Mouse (Mus musculus) kidney, postnatal 0 days (tissue): ENCODE results near the gene Asb13. TPM values are rescaled to one million over a fixed set of nuclear protein-coding genes. Genes with fewer than 3 reads are reported as not detected.

ENCODE experiments used
- ATAC-seq: fragments of 200-750 bp; cut with Nextera tagmentation; replicated peaks from 2 replicates; pipeline ENCODE4 v1.8.0; 2017; ENCODE audit warnings: low read depth, moderate number of reproducible peaks, moderate TSS enrichment, moderate library complexity; ENCODE audit not compliant: low FRiP score
- DNase-seq: peaks from one replicate; pipeline ENCODE4 v3.0.0-alpha.2; 2016; ENCODE audit warnings: low spot score
- H3K27ac ChIP-seq: fragments of 300-500 bp; sonication (generic); 2 replicates; pipeline ENCODE4 v1.5.1; 2014; ENCODE audit warnings: mild to moderate bottlenecking
- H3K27me3 ChIP-seq: fragments of 300-500 bp; sonication (generic); 2 replicates; pipeline ENCODE4 v1.6.1; 2014; ENCODE audit warnings: low read length, mixed read lengths; ENCODE audit not compliant: insufficient read depth
- H3K36me3 ChIP-seq: fragments of 300-500 bp; sonication (generic); 2 replicates; pipeline ENCODE4 v1.6.1; 2014; ENCODE audit warnings: low read length, mixed read lengths; ENCODE audit not compliant: insufficient read depth
- H3K4me1 ChIP-seq: fragments of 300-500 bp; sonication (generic); replicated peaks from 2 replicates; pipeline ENCODE4 v1.6.1; 2014; ENCODE audit warnings: antibody characterized with exemption, low read length, mixed read lengths; ENCODE audit not compliant: insufficient read depth
- H3K4me2 ChIP-seq: fragments of 300-500 bp; sonication (generic); 2 replicates; pipeline ENCODE4 v1.6.1; 2014; ENCODE audit warnings: mild to moderate bottlenecking, low read length, moderate library complexity, mixed read lengths
- H3K4me3 ChIP-seq: fragments of 300-500 bp; sonication (generic); replicated peaks from 2 replicates; pipeline ENCODE4 v1.5.1; 2014; ENCODE audit warnings: low read depth, low read length
- H3K9ac ChIP-seq: fragments of 300-500 bp; sonication (generic); 2 replicates; pipeline ENCODE4 v1.6.1; 2014; ENCODE audit warnings: low read depth, low read length
- H3K9me3 ChIP-seq: fragments of 300-500 bp; sonication (generic); replicated peaks from 2 replicates; pipeline ENCODE4 v1.6.1; 2016; ENCODE audit warnings: low read length, inconsistent platforms, mixed read lengths
- CTCF ChIP-seq: IDR thresholded peaks from 2 replicates; pipeline ENCODE4 v1.5.1; 2016; ENCODE audit warnings: antibody characterized with exemption, low read depth, mild to moderate bottlenecking, moderate library complexity
- WGBS: fragments of 180-500 bp; shearing (Covaris S2); extraction: QIAGEN DNeasy Blood & Tissue Kit; methylation state at CpG from one replicate; pipeline ENCODE4 v1.1.7; 2014; 5-methylcytosine and 5-hydroxymethylcytosine counted together
- polyA plus RNA-seq: library from polyadenylated mRNA; unstranded; fragments of >200 nt; fragmentation: Nextera tagmentation; extraction: Ambion mirVana; gene quantifications from 2 replicates; pipeline ENCODE4 v1.2.1, GENCODE M21; 2015

Gene Asb13
- polyA plus RNA-seq, 1 experiment from 2014 or later, result 9.2 TPM

DNA sequence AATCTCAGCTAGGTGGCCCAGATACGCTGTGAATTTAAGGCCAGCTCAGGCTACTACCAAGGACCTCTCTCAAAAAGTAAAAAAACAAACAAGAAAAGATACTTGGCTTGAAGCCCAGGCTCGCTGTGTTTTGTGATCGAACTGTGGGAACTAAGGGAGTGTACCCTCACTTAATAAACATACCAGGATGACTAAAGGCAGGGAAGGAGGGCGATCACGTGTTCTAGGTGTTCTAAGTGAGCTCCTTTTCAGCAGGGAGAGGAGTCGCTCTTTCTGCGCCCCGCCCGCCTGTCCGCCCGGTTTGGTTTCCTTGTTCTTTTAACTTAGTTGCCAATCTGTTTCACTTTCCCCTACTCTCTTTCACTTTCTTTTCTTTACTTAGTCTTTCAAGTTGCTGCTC lies 3.0 kb downstream of the Asb13 start:
- Histone ChIP-seq H3K27me3 (no peaks in the 10 kb centered on the region), H3K9ac (no peak overlapping the region), H3K4me1 (peaks cover 4% of the 10 kb centered on the region; the same call in 1 of the 2 replicates), H3K36me3 (no peaks in the 10 kb centered on the region), H3K27ac (no peak overlapping the region), H3K4me3 (no peak overlapping the region), H3K4me2 (peak overlapping the region; percentile 28; the same call in 1 of the 2 replicates), H3K9me3 (no peaks in the 10 kb centered on the region)
- WGBS, result 57% methylated on average over 11 of the region's 11 CpGs
- TF ChIP-seq CTCF, result no peak
- ATAC-seq, result no peak
- DNase-seq, result no peak

DNA sequence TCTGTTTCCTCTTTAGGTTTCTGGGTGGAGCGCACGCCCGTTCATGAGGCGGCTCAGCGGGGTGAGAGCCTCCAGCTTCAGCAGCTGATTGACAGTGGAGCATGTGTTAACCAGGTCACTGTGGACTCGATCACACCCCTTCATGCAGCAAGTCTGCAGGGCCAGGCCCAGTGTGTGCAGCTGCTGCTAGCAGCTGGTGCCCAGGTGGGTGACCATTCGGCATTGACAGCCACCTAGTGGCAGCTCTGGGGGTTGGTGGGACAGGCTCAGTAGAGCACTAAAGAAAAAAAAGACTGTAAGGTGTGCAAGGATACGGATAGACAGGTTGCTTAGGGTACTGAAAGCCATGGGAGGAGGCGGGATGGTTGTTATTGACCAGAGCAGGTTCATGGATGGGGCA lies 8.2 kb downstream of the Asb13 start:
- Histone ChIP-seq H3K9me3 (no peaks in the 10 kb centered on the region), H3K4me1 (no peaks in the 10 kb centered on the region), H3K27ac (no peak overlapping the region), H3K27me3 (no peaks in the 10 kb centered on the region), H3K4me2 (no peak overlapping the region), H3K9ac (no peak overlapping the region), H3K36me3 (no peaks in the 10 kb centered on the region), H3K4me3 (no peak overlapping the region)
- ATAC-seq (peak; percentile 74), DNase-seq (no peak)
- 76% methylated on average over 9 of the region's 9 CpGs for WGBS
- TF ChIP-seq CTCF, result peak; percentile 63

DNA sequence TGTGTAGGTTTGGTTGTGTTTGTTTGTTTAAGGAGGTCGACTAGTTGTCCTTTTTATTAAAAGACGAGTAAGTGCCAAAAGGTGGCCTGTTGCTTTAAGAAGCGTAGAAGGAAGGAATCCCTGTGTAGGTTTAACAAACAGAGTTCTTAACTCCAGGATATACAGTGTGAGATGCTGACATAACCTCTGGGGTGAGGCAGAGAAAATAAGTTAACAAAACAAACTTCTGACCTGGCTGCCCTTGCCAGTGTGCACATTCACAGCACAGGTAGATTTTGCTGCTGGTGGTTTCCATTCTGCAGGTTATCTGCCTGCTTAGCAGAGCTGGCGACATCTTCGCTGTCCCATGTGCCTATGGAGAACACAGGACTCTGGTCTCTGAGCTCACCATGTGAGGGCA lies 8.7 kb downstream of the Asb13 start:
- TF ChIP-seq CTCF, result no peak
- no peaks in the 10 kb centered on the region for H3K36me3 ChIP-seq
- DNase-seq (no peak), ATAC-seq (no peak)
- no peak overlapping the region for H3K9ac ChIP-seq
- no peak overlapping the region for H3K4me3 ChIP-seq
- H3K9me3 ChIP-seq, result no peaks in the 10 kb centered on the region
- no peaks in the 10 kb centered on the region for H3K27me3 ChIP-seq
- no peak overlapping the region for H3K27ac ChIP-seq
- no peaks in the 10 kb centered on the region for H3K4me1 ChIP-seq
- no peak overlapping the region for H3K4me2 ChIP-seq
- WGBS, result 74% methylated on average over 5 of the region's 5 CpGs

DNA sequence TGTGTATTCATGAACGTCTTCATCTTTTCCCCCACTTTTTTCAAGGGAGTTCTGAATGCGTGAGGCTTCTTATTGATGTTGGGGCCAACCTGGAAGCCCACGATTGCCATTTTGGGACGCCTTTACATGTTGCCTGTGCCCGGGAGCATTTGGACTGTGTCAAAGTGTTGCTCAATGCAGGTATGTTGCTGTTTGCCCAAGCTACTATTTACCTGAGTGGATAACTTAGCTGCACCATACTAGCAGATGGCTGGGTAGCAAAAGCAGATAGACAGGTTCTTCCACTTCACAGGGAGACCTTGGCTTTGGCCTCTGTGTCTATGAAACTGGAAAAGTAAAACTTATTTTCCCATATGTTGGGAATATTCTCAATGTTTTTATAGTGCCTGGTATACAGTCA lies 11.0 kb downstream of the Asb13 start:
- H3K4me3 ChIP-seq, result no peak overlapping the region
- H3K9me3 ChIP-seq, result no peaks in the 10 kb centered on the region
- H3K9ac ChIP-seq, result no peak overlapping the region
- H3K36me3 ChIP-seq, result no peaks in the 10 kb centered on the region
- 92% methylated on average over 5 of the region's 5 CpGs for WGBS
- H3K4me1 ChIP-seq, result no peaks in the 10 kb centered on the region
- ATAC-seq (no peak), DNase-seq (no peak)
- no peaks in the 10 kb centered on the region for H3K27me3 ChIP-seq
- no peak overlapping the region for H3K4me2 ChIP-seq
- no peak overlapping the region for H3K27ac ChIP-seq
- TF ChIP-seq CTCF, result no peak

DNA sequence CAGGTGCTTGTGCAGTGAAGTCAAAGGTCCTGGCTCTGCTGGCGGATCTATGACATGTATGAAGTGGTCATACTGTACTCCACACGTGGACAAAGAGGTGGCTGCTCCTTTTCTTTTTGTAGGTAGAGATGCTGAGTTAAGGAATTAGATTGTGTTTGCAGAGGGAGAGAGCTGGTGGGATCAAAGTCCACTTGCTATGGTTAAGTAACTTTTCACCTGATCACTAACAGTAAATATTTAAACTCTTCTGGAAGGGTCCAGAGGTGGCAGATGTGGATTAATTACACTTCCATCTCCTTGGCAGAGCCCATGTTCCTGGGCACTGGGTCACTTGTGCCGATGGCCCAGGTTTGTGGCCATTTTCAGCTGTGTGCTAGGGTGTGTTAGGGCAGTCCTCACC lies 12.1 kb downstream of the Asb13 start:
- DNase-seq, result no peak
- peak; percentile 76 for ATAC-seq
- TF ChIP-seq CTCF, result no peak
- WGBS, result 69% methylated on average over 3 of the region's 3 CpGs
- Histone ChIP-seq H3K4me2 (no peak overlapping the region), H3K36me3 (no peaks in the 10 kb centered on the region), H3K9me3 (no peaks in the 10 kb centered on the region), H3K9ac (no peak overlapping the region), H3K27ac (peak overlapping the region; percentile 48), H3K4me3 (no peak overlapping the region), H3K27me3 (no peaks in the 10 kb centered on the region), H3K4me1 (no peaks in the 10 kb centered on the region)

DNA sequence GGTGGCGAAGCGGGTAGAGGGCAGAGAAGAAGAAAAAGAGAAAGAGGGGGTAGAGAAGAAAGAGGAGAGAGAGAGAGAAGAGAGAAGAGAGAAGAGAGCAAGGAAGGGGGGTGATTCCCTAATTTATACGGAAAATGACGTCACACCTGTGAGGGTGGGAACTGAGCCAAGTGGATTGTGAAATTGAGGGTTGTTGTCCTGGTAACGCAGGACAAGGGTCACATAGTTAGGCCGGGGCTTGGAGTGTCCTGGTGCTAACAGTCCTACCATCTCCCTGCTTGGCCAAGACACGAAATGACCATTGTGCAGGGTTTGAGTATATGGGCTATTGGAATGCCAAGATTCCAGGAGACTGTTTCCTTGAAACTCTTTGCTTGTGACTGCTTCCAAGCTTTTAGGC lies 12.7 kb downstream of the Asb13 start:
- TF ChIP-seq CTCF, result no peak
- WGBS, result 85% methylated on average over 7 of the region's 7 CpGs
- no peak overlapping the region for H3K4me2 ChIP-seq
- ATAC-seq, result peak; percentile 58; the same call in 1 of the 2 replicates
- H3K9me3 ChIP-seq, result no peaks in the 10 kb centered on the region
- no peaks in the 10 kb centered on the region for H3K36me3 ChIP-seq
- no peaks in the 10 kb centered on the region for H3K27me3 ChIP-seq
- no peak overlapping the region for H3K4me3 ChIP-seq
- no peak overlapping the region for H3K9ac ChIP-seq
- H3K4me1 ChIP-seq, result no peaks in the 10 kb centered on the region
- peak overlapping the region; percentile 48; the same call in 1 of the 2 replicates for H3K27ac ChIP-seq
- DNase-seq, result no peak

DNA sequence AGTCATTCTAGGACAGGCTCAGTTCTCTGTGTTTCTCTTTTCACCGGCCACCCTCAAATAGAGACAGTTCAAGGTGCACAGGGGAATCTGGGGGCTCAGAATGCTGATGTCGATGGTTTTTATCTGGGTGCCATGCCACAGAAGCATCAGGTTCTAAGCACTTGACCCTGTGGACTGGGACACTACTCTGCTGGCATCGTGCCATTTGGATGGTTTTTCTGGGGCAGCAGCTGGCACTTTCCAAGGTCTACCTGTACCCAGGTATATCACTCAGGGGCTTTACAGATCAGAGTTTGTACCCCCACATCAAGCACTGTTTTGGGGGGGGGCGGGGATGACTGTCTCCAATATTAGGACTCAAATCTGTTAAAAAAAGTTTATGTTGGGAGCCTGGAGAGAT lies 16.7 kb downstream of the Asb13 start:
- no peak for ATAC-seq
- Histone ChIP-seq H3K27me3 (no peaks in the 10 kb centered on the region), H3K9me3 (no peaks in the 10 kb centered on the region), H3K36me3 (no peaks in the 10 kb centered on the region), H3K27ac (no peak overlapping the region), H3K4me3 (no peak overlapping the region), H3K4me2 (no peak overlapping the region), H3K9ac (no peak overlapping the region), H3K4me1 (no peaks in the 10 kb centered on the region)
- no peak for DNase-seq
- 92% methylated on average over 4 of the region's 4 CpGs for WGBS
- no peak for TF ChIP-seq CTCF
